Comparison of ENCODE assay signal across 20 mouse cellular contexts in the genomic region with DNA sequence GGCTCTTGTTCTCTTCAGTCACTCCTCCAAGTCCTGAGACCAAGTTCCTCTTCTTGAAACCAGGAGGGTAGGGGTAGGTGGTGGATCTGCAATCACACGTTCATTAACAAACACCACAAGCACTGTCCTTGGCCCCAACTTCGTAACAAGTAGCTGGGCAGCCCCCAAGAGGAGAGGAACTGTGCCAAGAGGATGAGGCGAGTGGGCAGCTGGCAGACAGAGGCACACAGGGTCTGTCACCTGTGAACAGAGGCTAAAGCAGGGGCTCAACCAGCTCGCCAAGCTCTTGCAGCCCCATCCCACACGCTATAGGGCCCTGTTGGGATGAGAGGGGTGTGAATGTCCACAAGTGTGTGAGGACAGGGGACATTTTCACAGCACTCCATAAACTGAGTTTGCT. TPM values are rescaled to one million over a fixed set of nuclear protein-coding genes. Genes with fewer than 3 reads are reported as not detected.
DNase-seq lines count a peak whose midpoint lies in the region; ATAC-seq and TF ChIP-seq lines count a peak whose summit lies in the region.
"Had no signal": no experiment of that assay in that cellular context is flagged by ENCODE, and none has a peak within 500 bp of the region (broad histone marks: within the 10 kb centered on the region; RNA-seq: fewer than 3 reads in every experiment).

No protein-coding gene starts in this region.

- no peak overlapping the region for H3K9ac ChIP-seq in forebrain, embryonic 15.5 days (replicated peaks)
- no peak overlapping the region for H3K9ac ChIP-seq in forebrain, postnatal 0 days
- H3K9ac ChIP-seq: embryonic facial prominence, embryonic 12.5 days; liver, embryonic 12.5 days; neural tube, embryonic 13.5 days; stomach, embryonic 15.5 days had no signal

- no peak overlapping the region for H3K4me2 ChIP-seq in forebrain, embryonic 15.5 days (replicated peaks)
- H3K4me2 ChIP-seq in forebrain, postnatal 0 days (ENCODE audit: low read depth), result no peak overlapping the region
- H3K4me2 ChIP-seq: embryonic facial prominence, embryonic 12.5 days; liver, embryonic 12.5 days; neural tube, embryonic 13.5 days; stomach, embryonic 15.5 days had no signal

- no peaks in the 10 kb centered on the region for H3K36me3 ChIP-seq in forebrain, embryonic 15.5 days
- no peaks in the 10 kb centered on the region for H3K36me3 ChIP-seq in forebrain, postnatal 0 days (ENCODE audit: insufficient read depth)
- H3K36me3 ChIP-seq: embryonic facial prominence, embryonic 12.5 days; heart, embryonic 10.5 days; liver, embryonic 12.5 days; neural tube, embryonic 13.5 days; stomach, embryonic 15.5 days had no signal

- H3K9me3 ChIP-seq in forebrain, embryonic 15.5 days, result no peaks in the 10 kb centered on the region
- H3K9me3 ChIP-seq in forebrain, postnatal 0 days (ENCODE audit: low read length), result no peaks in the 10 kb centered on the region
- H3K9me3 ChIP-seq: embryonic facial prominence, embryonic 12.5 days; heart, embryonic 10.5 days; liver, embryonic 12.5 days; neural tube, embryonic 13.5 days; stomach, embryonic 15.5 days had no signal

- ATAC-seq in forebrain, embryonic 15.5 days (replicated peaks), result no peak
- no peak for ATAC-seq in forebrain, postnatal 0 days
- peak; percentile 16; the same call in 1 of the 2 replicates for ATAC-seq in common myeloid progenitor, adult 5-6 weeks (replicated peaks; ENCODE audit: low read depth, poor library complexity, severe bottlenecking)
- ATAC-seq in megakaryocyte progenitor cell, adult 5-6 weeks (replicated peaks; ENCODE audit: poor library complexity), result peak; percentile 30
- ATAC-seq: liver, embryonic 12.5 days had no signal

- H3K27me3 ChIP-seq in forebrain, embryonic 15.5 days, result no peaks in the 10 kb centered on the region
- no peaks in the 10 kb centered on the region for H3K27me3 ChIP-seq in forebrain, postnatal 0 days (ENCODE audit: insufficient read depth, low read length)
- H3K27me3 ChIP-seq: liver, embryonic 12.5 days; neural tube, embryonic 13.5 days; stomach, embryonic 15.5 days had no signal

- 46% methylated on average over 5 of the region's 5 CpGs for WGBS in forebrain, embryonic 15.5 days
- WGBS in forebrain, postnatal 0 days, result 46% methylated on average over 5 of the region's 5 CpGs

- H3K4me1 ChIP-seq in forebrain, embryonic 15.5 days, result peaks cover 69% of the 10 kb centered on the region
- peaks cover 20% of the 10 kb centered on the region; the same call in 1 of the 2 replicates for H3K4me1 ChIP-seq in forebrain, postnatal 0 days (ENCODE audit: insufficient read depth)
- H3K4me1 ChIP-seq: liver, embryonic 12.5 days had no signal

- no peak for TF ChIP-seq CTCF in forebrain, postnatal 0 days (IDR thresholded peaks at IDR 0.05; ENCODE audit: low read depth)

- peak overlapping the region; percentile 75; the same call in 1 of the 2 replicates for H3K27ac ChIP-seq in forebrain, embryonic 15.5 days (replicated peaks)
- H3K27ac ChIP-seq in forebrain, postnatal 0 days (ENCODE audit: low read depth, low read length), result no peak overlapping the region
- H3K27ac ChIP-seq: embryonic facial prominence, embryonic 12.5 days; kidney, postnatal 0 days; liver, embryonic 12.5 days; stomach, embryonic 15.5 days had no signal

- intact Hi-C loops in left cerebral cortex, postnatal 4 days (cut with DNase I), result loop anchor here (2.0 kb wide), 1 partner anchor 192 kb away; no protein-coding TSS in a partner anchor
- intact Hi-C loops in left cerebral cortex, postnatal 25 days (cut with DNase I), result loop anchor here (1.0 to 10.0 kb wide), 3 partner anchors 56 to 362 kb away; partner anchors contain the start of genes Angptl2 and Slc2a8

- no peak overlapping the region for H3K4me3 ChIP-seq in forebrain, embryonic 15.5 days
- no peak overlapping the region for H3K4me3 ChIP-seq in forebrain, postnatal 0 days (ENCODE audit: low read depth, low read length)
- H3K4me3 ChIP-seq: embryonic facial prominence, embryonic 12.5 days; erythroblast, embryonic 14.5 days; heart, embryonic 10.5 days; liver, embryonic 12.5 days; neural tube, embryonic 13.5 days; stomach, embryonic 15.5 days had no signal

- DNase-seq in forebrain, postnatal 0 days, result no peak
- DNase-seq in left cerebral cortex, postnatal 4 days, result peak; percentile 45
- DNase-seq in left cerebral cortex, postnatal 25 days (ENCODE audit: low spot score in 2 of 2), result no peak
- DNase-seq in kidney, postnatal 4 days, result no peak
- DNase-seq: gastrocnemius, postnatal 25 days; kidney, adult 18-20 months; lung, adult 2 months; lung, postnatal 36 days; right cerebral cortex, postnatal 25 days; thymus, adult 18-20 months had no signal

RNA-seq across cellular contexts. Expression of gene Ralgps1, which starts 24.5 kb away (rescaled TPM):
- polyA plus RNA-seq in forebrain, embryonic 15.5 days (2015; fragmentation: Nextera tagmentation; extraction: Ambion mirVana), result 39.1 and 40.5 TPM in 2 replicates
- total RNA-seq in forebrain, postnatal 0 days (2014; rRNA removed), result 55.0 and 66.9 TPM in 2 replicates
- 16.6 and 24.6 TPM in 2 replicates for polyA plus RNA-seq in forebrain, postnatal 0 days (2015; fragmentation: Nextera tagmentation; extraction: Ambion mirVana)
- total RNA-seq in left cerebral cortex, postnatal 4 days (2021), result 100 to 1,000 TPM; 117 to 123 TPM
- total RNA-seq in left cerebral cortex, postnatal 25 days (2021), result 10 to 100 TPM; 56.8 to 59.2 TPM
- total RNA-seq in common myeloid progenitor, adult 5-6 weeks (2017), result 2.0 and 2.3 TPM in 2 replicates
- 1.7 and 2.4 TPM in 2 replicates for total RNA-seq in megakaryocyte progenitor cell, adult 5-6 weeks (2015)
- total RNA-seq in megakaryocyte progenitor cell, adult 5-6 weeks (2017), result 0.42 and 0.68 TPM in 2 replicates
- polyA plus RNA-seq: erythroblast, embryonic 14.5 days had no signal

Comparison
In these comparisons a context has a peak if more than half of its experiments do, and no peak if none do; other contexts are left out.
1. ATAC-seq: peak in common myeloid progenitor, adult 5-6 weeks (single experiment) and megakaryocyte progenitor cell, adult 5-6 weeks (single experiment); none in forebrain, embryonic 15.5 days (single experiment) and forebrain, postnatal 0 days (single experiment).
2. RNA of gene Ralgps1, which starts 24.5 kb away (total RNA-seq): 117 to 123 TPM in left cerebral cortex, postnatal 4 days, 55.0 to 66.9 TPM in forebrain, postnatal 0 days and 56.8 to 59.2 TPM in left cerebral cortex, postnatal 25 days; 0.42 to 2.4 TPM in megakaryocyte progenitor cell, adult 5-6 weeks and 2.0 to 2.3 TPM in common myeloid progenitor, adult 5-6 weeks; every median in the first group is over 10 times any median in the second.